Mouse (Mus musculus): ENCODE results near the gene Eprs. TPM values are rescaled to one million over a fixed set of nuclear protein-coding genes. Genes with fewer than 3 reads are reported as not detected.

The Eprs gene
- polyA plus RNA-seq, 1 experiment from 2014 or later, result 112 TPM

DNA sequence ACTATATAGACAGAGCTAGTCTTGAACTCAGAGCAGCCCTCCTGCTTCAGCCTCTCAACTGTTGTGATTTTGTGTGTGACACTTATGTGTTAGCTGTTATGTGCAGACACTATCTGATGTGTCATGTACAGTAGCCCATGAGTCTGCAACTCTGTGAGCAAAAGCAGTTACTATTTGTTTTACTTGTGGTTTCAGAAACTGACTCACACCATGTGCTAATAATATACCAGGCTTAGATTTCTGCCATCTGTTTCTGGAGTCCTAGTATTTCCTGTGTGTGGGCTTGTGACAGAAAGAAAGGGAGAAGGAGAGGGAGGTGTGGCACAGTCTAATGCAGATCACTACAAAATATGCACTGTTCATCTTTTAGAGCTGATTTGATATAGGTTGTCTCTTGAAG, 13.5 kb downstream of the Eprs start:
- no peak overlapping the region for H3K4me3 ChIP-seq
- H3K27ac ChIP-seq, result no peak overlapping the region
- H3K27me3 ChIP-seq (ENCODE audit: insufficient read depth, poor library complexity, severe bottlenecking), result no peaks in the 10 kb centered on the region
- H3K9me3 ChIP-seq, result no peaks in the 10 kb centered on the region
- H3K4me1 ChIP-seq (replicated peaks), result no peaks in the 10 kb centered on the region
- peaks cover 100% of the 10 kb centered on the region for H3K36me3 ChIP-seq
- no peak for DNase-seq (ENCODE audit: low spot score)

GRCm38 (mm10) chr1:185377429-185377828, 14.6 kb downstream of the Eprs start:
- no peak for DNase-seq (ENCODE audit: low spot score)
- Histone ChIP-seq H3K4me1 (replicated peaks) (no peaks in the 10 kb centered on the region), H3K36me3 (peaks cover 100% of the 10 kb centered on the region), H3K9me3 (no peaks in the 10 kb centered on the region), H3K4me3 (no peak overlapping the region), H3K27ac (no peak overlapping the region), H3K27me3 (ENCODE audit: insufficient read depth, poor library complexity, severe bottlenecking) (no peaks in the 10 kb centered on the region)
- 92% methylated on average over 2 of the region's 2 CpGs for WGBS

DNA sequence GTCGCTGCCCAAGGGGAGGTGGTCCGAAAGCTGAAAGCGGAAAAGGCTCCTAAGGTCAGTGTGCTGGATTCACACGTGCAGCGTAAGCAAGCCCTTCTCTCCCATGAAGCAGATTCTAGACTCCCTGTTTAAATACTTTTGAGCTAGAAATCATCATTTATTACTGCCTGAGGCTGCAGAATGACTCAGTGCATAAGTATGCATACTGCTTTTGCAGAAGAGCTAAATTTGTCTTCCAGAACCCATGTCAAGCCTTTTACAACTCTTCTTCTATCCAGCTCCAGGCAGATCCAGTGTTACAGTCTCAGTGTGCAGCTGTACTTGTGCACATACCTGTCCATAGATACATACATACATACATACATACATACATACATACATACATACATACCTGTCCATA, 38.8 kb downstream of the Eprs start:
- DNase-seq (ENCODE audit: low spot score), result no peak
- Histone ChIP-seq H3K27ac (no peak overlapping the region), H3K36me3 (peaks cover 90% of the 10 kb centered on the region), H3K4me3 (no peak overlapping the region), H3K4me1 (replicated peaks) (no peaks in the 10 kb centered on the region), H3K9me3 (no peaks in the 10 kb centered on the region), H3K27me3 (ENCODE audit: insufficient read depth, poor library complexity, severe bottlenecking) (no peaks in the 10 kb centered on the region)
- 95% methylated on average over 5 of the region's 5 CpGs for WGBS

GRCm38 (mm10) chr1:185404021-185404420, 41.2 kb downstream of the Eprs start:
- H3K4me1 ChIP-seq (replicated peaks), result no peaks in the 10 kb centered on the region
- H3K9me3 ChIP-seq, result no peaks in the 10 kb centered on the region
- no peaks in the 10 kb centered on the region for H3K27me3 ChIP-seq (ENCODE audit: insufficient read depth, poor library complexity, severe bottlenecking)
- DNase-seq (ENCODE audit: low spot score), result no peak
- 41% methylated on average over 2 of the region's 2 CpGs for WGBS
- no peak overlapping the region for H3K27ac ChIP-seq
- no peak overlapping the region for H3K4me3 ChIP-seq
- peaks cover 91% of the 10 kb centered on the region for H3K36me3 ChIP-seq

DNA sequence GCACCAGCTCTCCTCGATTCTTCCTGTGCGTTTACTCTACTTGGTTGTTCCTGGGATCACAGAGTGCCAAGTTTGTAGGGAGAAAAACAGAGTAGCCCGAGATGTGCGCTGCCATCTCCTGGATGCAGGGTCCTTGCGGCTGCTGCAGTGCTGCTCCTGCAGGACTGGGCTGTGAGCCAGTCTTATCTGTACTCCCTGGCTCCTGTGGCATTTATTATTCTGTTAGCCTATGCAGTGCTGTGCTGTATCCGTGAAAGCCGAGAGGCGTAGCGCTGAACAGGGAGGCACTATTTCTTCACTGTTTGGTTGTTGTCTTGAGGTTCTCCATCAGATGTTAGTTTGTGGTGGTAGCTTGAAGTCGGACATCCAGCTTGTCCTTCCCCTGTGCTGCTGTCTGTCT, 43.1 kb downstream of the Eprs start:
- no peak for DNase-seq (ENCODE audit: low spot score)
- H3K4me1 ChIP-seq (replicated peaks), result no peaks in the 10 kb centered on the region
- 96% methylated on average over 10 of the region's 10 CpGs for WGBS
- H3K27ac ChIP-seq, result no peak overlapping the region
- H3K4me3 ChIP-seq, result no peak overlapping the region
- H3K27me3 ChIP-seq (ENCODE audit: insufficient read depth, poor library complexity, severe bottlenecking), result no peaks in the 10 kb centered on the region
- H3K9me3 ChIP-seq, result no peaks in the 10 kb centered on the region
- H3K36me3 ChIP-seq, result peaks cover 91% of the 10 kb centered on the region

GRCm38 (mm10) chr1:185409831-185410230, 47.0 kb downstream of the Eprs start:
- 77% methylated on average over 3 of the region's 3 CpGs for WGBS

GRCm38 (mm10) chr1:185418011-185418410, 55.2 kb downstream of the Eprs start:
- WGBS, result 93% methylated on average over 9 of the region's 9 CpGs
- H3K36me3 ChIP-seq, result peaks cover 99% of the 10 kb centered on the region
- DNase-seq (ENCODE audit: low spot score), result no peak
- no peaks in the 10 kb centered on the region for H3K27me3 ChIP-seq (ENCODE audit: insufficient read depth, poor library complexity, severe bottlenecking)
- no peak overlapping the region for H3K4me3 ChIP-seq
- no peak overlapping the region for H3K27ac ChIP-seq
- H3K9me3 ChIP-seq, result no peaks in the 10 kb centered on the region
- H3K4me1 ChIP-seq (replicated peaks), result no peaks in the 10 kb centered on the region

More at GRCm38 (mm10) chr1:185409831-185410230, 47.0 kb downstream of the Eprs start:
- no peaks in the 10 kb centered on the region for H3K9me3 ChIP-seq
- H3K27me3 ChIP-seq (ENCODE audit: insufficient read depth, poor library complexity, severe bottlenecking), result no peaks in the 10 kb centered on the region
- no peak for DNase-seq (ENCODE audit: low spot score)
- no peak overlapping the region for H3K27ac ChIP-seq
- no peaks in the 10 kb centered on the region for H3K4me1 ChIP-seq (replicated peaks)
- H3K36me3 ChIP-seq, result peaks cover 98% of the 10 kb centered on the region
- H3K4me3 ChIP-seq, result no peak overlapping the region

DNA sequence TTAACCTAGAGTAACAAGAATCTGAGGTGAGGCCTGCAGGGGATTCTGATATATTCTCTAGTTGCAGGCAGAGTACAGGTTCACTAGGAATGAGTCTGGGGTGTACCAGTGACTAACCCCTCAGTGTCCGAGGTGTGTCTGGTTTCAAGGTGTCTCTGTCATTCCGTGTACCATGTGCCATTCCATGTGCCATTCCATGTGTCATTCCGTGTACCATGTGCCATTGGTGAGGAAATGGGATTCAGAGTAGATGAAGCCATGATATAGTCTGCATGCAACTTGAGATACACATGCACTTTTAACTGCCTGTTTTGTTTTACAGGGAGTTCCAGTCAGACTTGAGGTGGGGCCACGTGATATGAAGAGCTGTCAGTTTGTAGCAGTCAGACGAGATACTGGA, 57.0 kb downstream of the Eprs start:
- Histone ChIP-seq H3K27ac (no peak overlapping the region), H3K36me3 (peaks cover 99% of the 10 kb centered on the region), H3K27me3 (ENCODE audit: insufficient read depth, poor library complexity, severe bottlenecking) (no peaks in the 10 kb centered on the region), H3K4me3 (no peak overlapping the region), H3K9me3 (no peaks in the 10 kb centered on the region), H3K4me1 (replicated peaks) (no peaks in the 10 kb centered on the region)
- 89% methylated on average over 5 of the region's 5 CpGs for WGBS
- no peak for DNase-seq (ENCODE audit: low spot score)

DNA sequence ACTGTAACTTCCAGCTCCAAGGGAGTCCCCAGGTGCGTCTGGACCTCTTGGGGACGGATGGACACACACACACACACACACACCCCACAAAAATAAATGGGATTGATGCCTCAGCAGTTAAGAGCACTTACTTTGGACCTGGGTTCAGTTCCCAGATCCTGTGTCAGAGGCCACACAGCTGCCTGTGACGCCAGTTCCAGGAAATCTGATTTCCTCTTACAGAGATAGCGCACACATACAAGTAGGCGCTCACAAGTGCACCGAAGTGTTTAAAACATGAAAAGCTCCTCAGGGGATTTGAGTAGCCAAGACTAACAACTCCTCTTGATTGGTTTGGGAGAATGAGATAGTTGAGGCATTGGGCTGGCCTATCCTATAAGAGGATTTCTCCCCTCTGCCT, 57.9 kb downstream of the Eprs start:
- no peaks in the 10 kb centered on the region for H3K27me3 ChIP-seq (ENCODE audit: insufficient read depth, poor library complexity, severe bottlenecking)
- H3K4me1 ChIP-seq (replicated peaks), result no peaks in the 10 kb centered on the region
- WGBS, result 92% methylated on average over 6 of the region's 6 CpGs
- H3K27ac ChIP-seq, result no peak overlapping the region
- no peaks in the 10 kb centered on the region for H3K9me3 ChIP-seq
- DNase-seq (ENCODE audit: low spot score), result no peak
- H3K4me3 ChIP-seq, result no peak overlapping the region
- H3K36me3 ChIP-seq, result peaks cover 99% of the 10 kb centered on the region

DNA sequence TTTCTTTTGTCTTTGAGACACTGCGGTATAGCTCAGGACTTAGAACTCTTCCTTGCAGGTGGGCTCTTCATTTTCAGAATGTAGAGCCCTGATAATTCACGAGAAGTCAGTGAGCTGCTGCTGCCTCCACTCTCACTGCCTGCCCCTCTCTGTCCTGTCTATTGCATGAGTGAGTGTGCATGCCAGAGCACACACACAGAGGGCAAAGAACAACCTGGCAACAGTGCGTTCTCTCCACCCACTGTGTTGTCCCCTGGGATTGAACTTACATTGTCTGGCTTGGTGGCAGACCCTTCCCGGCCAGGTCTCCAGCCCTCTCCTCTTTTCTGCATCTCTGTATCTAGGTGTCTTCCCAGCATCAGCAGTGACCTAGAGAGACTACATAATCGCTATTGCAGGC, 63.7 kb downstream of the Eprs start:
- WGBS, result 94% methylated on average over 5 of the region's 5 CpGs
- Histone ChIP-seq H3K9me3 (no peaks in the 10 kb centered on the region), H3K36me3 (peaks cover 90% of the 10 kb centered on the region)

DNA sequence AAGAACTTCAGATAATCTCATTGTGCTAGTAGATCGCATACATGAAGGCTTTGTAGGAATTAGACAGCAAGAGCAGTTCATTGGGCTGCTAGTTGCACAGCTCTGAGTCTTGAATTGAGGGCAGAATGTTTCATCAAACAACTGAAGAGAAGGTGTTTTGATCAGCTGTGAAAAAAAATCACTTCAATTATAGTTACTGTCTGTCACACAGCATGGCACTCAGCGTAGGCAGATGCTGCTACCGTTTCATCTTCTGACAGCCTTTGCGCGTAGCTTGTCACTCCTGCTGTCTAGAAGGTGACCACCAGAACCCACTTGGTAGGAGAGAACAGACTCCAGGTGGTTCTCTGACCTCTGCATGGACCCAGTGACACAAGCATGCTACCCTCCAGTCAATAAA, 67.6 kb downstream of the Eprs start:
- no peak overlapping the region for H3K4me3 ChIP-seq
- no peak overlapping the region for H3K27ac ChIP-seq
- no peaks in the 10 kb centered on the region for H3K4me1 ChIP-seq (replicated peaks)
- H3K9me3 ChIP-seq, result no peaks in the 10 kb centered on the region
- WGBS, result 91% methylated on average over 5 of the region's 5 CpGs
- peaks cover 51% of the 10 kb centered on the region for H3K36me3 ChIP-seq
- no peaks in the 10 kb centered on the region for H3K27me3 ChIP-seq (ENCODE audit: insufficient read depth, poor library complexity, severe bottlenecking)
- no peak for DNase-seq (ENCODE audit: low spot score)

More for the DNA sequence above, 63.7 kb downstream of the Eprs start:
- Histone ChIP-seq H3K27ac (no peak overlapping the region), H3K27me3 (ENCODE audit: insufficient read depth, poor library complexity, severe bottlenecking) (no peaks in the 10 kb centered on the region), H3K4me1 (replicated peaks) (no peaks in the 10 kb centered on the region), H3K4me3 (no peak overlapping the region)
- DNase-seq (ENCODE audit: low spot score), result no peak

DNA sequence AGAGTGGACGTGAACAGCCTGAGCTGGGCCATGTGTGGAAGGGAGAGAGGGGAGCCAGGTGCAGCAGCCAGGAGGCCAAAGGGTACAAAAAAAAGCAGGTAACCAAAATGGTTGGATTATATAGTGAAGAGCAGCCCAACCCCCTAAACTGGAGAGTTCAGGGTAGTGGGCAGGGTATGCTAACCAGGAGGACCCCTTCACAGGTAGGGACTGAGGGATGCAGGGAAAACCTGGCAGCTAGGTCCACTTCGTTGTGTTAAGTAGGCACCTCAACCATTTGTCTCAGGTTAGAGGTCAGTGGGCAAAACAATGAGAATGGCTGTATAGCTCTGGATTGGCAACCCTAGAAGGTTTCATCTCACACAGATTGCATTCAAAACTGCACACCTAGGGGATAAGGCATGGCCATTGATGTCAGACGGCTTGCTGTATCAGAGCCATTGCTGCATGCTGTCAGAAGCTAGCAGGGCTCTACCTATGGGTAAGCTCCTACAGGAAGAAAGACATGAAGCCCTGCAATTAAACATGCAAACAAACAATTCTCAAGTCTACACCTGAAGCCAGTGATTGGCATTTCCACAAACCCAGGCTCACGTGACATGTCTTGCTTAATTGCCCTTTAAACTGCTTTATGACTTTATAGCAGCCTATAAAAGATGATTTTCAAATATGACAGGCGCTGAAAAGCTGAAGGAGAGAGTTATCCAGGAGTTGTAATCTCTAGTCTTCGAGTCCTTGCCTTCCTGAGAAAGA, 68.6 kb downstream of the Eprs start:
- Histone ChIP-seq H3K4me3 (no peak overlapping the region), H3K27me3 (ENCODE audit: insufficient read depth, poor library complexity, severe bottlenecking) (no peaks in the 10 kb centered on the region), H3K9me3 (no peaks in the 10 kb centered on the region), H3K4me1 (replicated peaks) (no peaks in the 10 kb centered on the region), H3K36me3 (peaks cover 42% of the 10 kb centered on the region), H3K27ac (no peak overlapping the region)
- 86% methylated on average over 6 of the region's 6 CpGs for WGBS
- DNase-seq (ENCODE audit: low spot score), result no peak

GRCm38 (mm10) chr1:185431998-185432317, 69.1 kb downstream of the Eprs start:
- no peak for DNase-seq (ENCODE audit: low spot score)
- Histone ChIP-seq H3K4me3 (no peak overlapping the region), H3K27ac (no peak overlapping the region), H3K4me1 (replicated peaks) (no peaks in the 10 kb centered on the region), H3K36me3 (peaks cover 36% of the 10 kb centered on the region), H3K27me3 (ENCODE audit: insufficient read depth, poor library complexity, severe bottlenecking) (no peaks in the 10 kb centered on the region), H3K9me3 (no peaks in the 10 kb centered on the region)
- 87% methylated on average over 13 of the region's 13 CpGs for WGBS

- no peak overlapping the region for H3K4me3 ChIP-seq
- no peaks in the 10 kb centered on the region for H3K27me3 ChIP-seq (ENCODE audit: insufficient read depth, poor library complexity, severe bottlenecking)
- WGBS, result 84% methylated on average over 6 of the region's 6 CpGs
- H3K27ac ChIP-seq, result no peak overlapping the region
- H3K36me3 ChIP-seq, result peaks cover 25% of the 10 kb centered on the region
- H3K9me3 ChIP-seq, result no peaks in the 10 kb centered on the region
- H3K4me1 ChIP-seq (replicated peaks), result no peaks in the 10 kb centered on the region
- DNase-seq (ENCODE audit: low spot score), result no peak
These were observed 70.3 kb downstream of the Eprs start for GRCm38 (mm10) chr1:185433112-185433511.
